Mouse (Mus musculus): ENCODE results near the gene Agtpbp1. TPM values are rescaled to one million over a fixed set of nuclear protein-coding genes. Genes with fewer than 3 reads are reported as not detected.
A peak's percentile ranks its signal among the peaks of the same experiment; 100 is the strongest.

Agtpbp1 gene
- total and polyA plus RNA-seq, 3 experiments, result 24.2 to 117 (median 33.7) TPM

GRCm38 (mm10) chr13:59518016-59518415, 67.0 kb downstream of the Agtpbp1 start:
- Histone ChIP-seq H3K4me3 (ENCODE audit: control insufficient read depth in 1 of 2, insufficient read depth in 1 of 2, low read depth in 2 of 2, low read length in 2 of 2) (no peak overlapping the region), H3K9ac (ENCODE audit: control insufficient read depth, low read depth, low read length, poor library complexity, severe bottlenecking) (no peak overlapping the region), H3K4me1 (ENCODE audit: control insufficient read depth in 1 of 2, insufficient read depth in 2 of 2, low read length in 2 of 2) (no peaks in the 10 kb centered on the region), H3K36me3 (ENCODE audit: control insufficient read depth in 1 of 2, insufficient read depth in 2 of 2, low read length in 2 of 2) (peaks cover 0 to 8% of the 10 kb centered on the region in 2 experiments; a peak in 2 of 4 replicates), H3K79me2 (ENCODE audit: control insufficient read depth, insufficient read depth, low read length, poor library complexity) (no peaks in the 10 kb centered on the region), H3K27me3 (ENCODE audit: control insufficient read depth in 1 of 2, insufficient read depth in 2 of 2, low read length in 2 of 2) (no peaks in the 10 kb centered on the region), H3K9me3 (replicated peaks; ENCODE audit: insufficient read depth, low read length) (no peaks in the 10 kb centered on the region), H3K27ac (ENCODE audit: control insufficient read depth, low read depth, low read length) (no peak overlapping the region)
- DNase-seq (ENCODE audit: low read depth, low spot score), result no peak
- no peak for TF ChIP-seq GABPA (IDR thresholded peaks at IDR 0.05; ENCODE audit: low read depth, low read length)
- no peak for TF ChIP-seq JUND (IDR thresholded peaks at IDR 0.05; ENCODE audit: low read depth, low read length)
- TF ChIP-seq MAX (IDR thresholded peaks at IDR 0.05; ENCODE audit: low read length), result no peak
- TF ChIP-seq MEF2A (IDR thresholded peaks at IDR 0.05; ENCODE audit: extremely low read depth, insufficient replicate concordance, low read depth, low read length, poor library complexity, severe bottlenecking), result no peak
- TF ChIP-seq TBP (IDR thresholded peaks at IDR 0.05; ENCODE audit: low read depth, low read length), result no peak
- TF ChIP-seq CHD2 (IDR thresholded peaks at IDR 0.05; ENCODE audit: low read length), result no peak
- no peak for TF ChIP-seq NRF1 (IDR thresholded peaks at IDR 0.05; ENCODE audit: insufficient read depth, low read depth, low read length, poor library complexity, severe bottlenecking)
- TF ChIP-seq POLR2AphosphoS2 (IDR thresholded peaks at IDR 0.05; ENCODE audit: low read length), result no peak
- no peak for TF ChIP-seq ZC3H11A (IDR thresholded peaks at IDR 0.05; ENCODE audit: low read depth, low read length)
- TF ChIP-seq ZMIZ1 (IDR thresholded peaks at IDR 0.05; ENCODE audit: low read depth, low read length), result no peak
- no peak for TF ChIP-seq RAD21 (IDR thresholded peaks at IDR 0.05; ENCODE audit: low read depth, low read length)
- TF ChIP-seq ETS1 (IDR thresholded peaks at IDR 0.05; ENCODE audit: low read depth, low read length), result no peak
- TF ChIP-seq ZKSCAN1 (IDR thresholded peaks at IDR 0.05; ENCODE audit: low read depth, low read length), result no peak
- TF ChIP-seq USF2 (IDR thresholded peaks at IDR 0.05; ENCODE audit: borderline replicate concordance in 1 of 2, insufficient read depth in 1 of 2, low read depth in 1 of 2, low read length in 2 of 2), result no peak
- TF ChIP-seq MXI1 (IDR thresholded peaks at IDR 0.05; ENCODE audit: low read depth, low read length), result no peak
- no peak for TF ChIP-seq MAZ (IDR thresholded peaks at IDR 0.05; ENCODE audit: low read depth, low read length)
- TF ChIP-seq MAFK (IDR thresholded peaks at IDR 0.05; ENCODE audit: borderline replicate concordance, low read depth, low read length), result no peak
- TF ChIP-seq TCF12 (IDR thresholded peaks at IDR 0.05; ENCODE audit: low read depth, low read length), result no peak

- no peaks in the 10 kb centered on the region for H3K79me2 ChIP-seq (ENCODE audit: control insufficient read depth, insufficient read depth, low read length, poor library complexity)
- no peaks in the 10 kb centered on the region for H3K27me3 ChIP-seq (ENCODE audit: control insufficient read depth in 1 of 2, insufficient read depth in 2 of 2, low read length in 2 of 2)
- H3K36me3 ChIP-seq (ENCODE audit: control insufficient read depth in 1 of 2, insufficient read depth in 2 of 2, low read length in 2 of 2), result peaks cover 2 to 8% of the 10 kb centered on the region in 2 experiments; a peak in 3 of 4 replicates
- no peaks in the 10 kb centered on the region for H3K9me3 ChIP-seq (replicated peaks; ENCODE audit: insufficient read depth, low read length)
- H3K4me3 ChIP-seq (ENCODE audit: control insufficient read depth in 1 of 2, insufficient read depth in 1 of 2, low read depth in 2 of 2, low read length in 2 of 2), result no peak overlapping the region
- no peak overlapping the region for H3K9ac ChIP-seq (ENCODE audit: control insufficient read depth, low read depth, low read length, poor library complexity, severe bottlenecking)
- peak; percentile 53 for DNase-seq (ENCODE audit: low read depth, low spot score)
- H3K4me1 ChIP-seq (ENCODE audit: control insufficient read depth in 1 of 2, insufficient read depth in 2 of 2, low read length in 2 of 2), result peaks cover 0 to 3% of the 10 kb centered on the region in 2 experiments; a peak in 2 of 4 replicates
- peak; percentile 51 for TF ChIP-seq SMC3 (IDR thresholded peaks at IDR 0.05; ENCODE audit: low read depth, low read length)
- TF ChIP-seq CTCF (IDR thresholded peaks at IDR 0.05 in 2 of 3, conservative IDR thresholded peaks at IDR 0.05 in 1 of 3; ENCODE audit: control insufficient read depth in 1 of 3, insufficient read depth in 1 of 3, low read depth in 2 of 3, low read length in 3 of 3, poor library complexity in 1 of 3, severe bottlenecking in 1 of 3), result peak; percentile 52 to 69 (median 56)
- peak; percentile 36 for TF ChIP-seq RAD21 (IDR thresholded peaks at IDR 0.05; ENCODE audit: low read depth, low read length)
- TF ChIP-seq MAFK (IDR thresholded peaks at IDR 0.05; ENCODE audit: borderline replicate concordance, low read depth, low read length), result no peak
- H3K27ac ChIP-seq (ENCODE audit: control insufficient read depth, low read depth, low read length), result no peak overlapping the region
These were observed 70.0 kb downstream of the Agtpbp1 start for GRCm38 (mm10) chr13:59515074-59515473.
